ENCODE assay signal across 8 mouse cellular contexts in genomic region chr16:91688619-91689334, GRCm38 (mm10). TPM values are rescaled to one million over a fixed set of nuclear protein-coding genes. Genes with fewer than 3 reads are reported as not detected.
DNase-seq lines count a peak whose midpoint lies in the region; ATAC-seq lines count a peak whose summit lies in the region.

TSS of gene Donson (minus strand) at chr16:91688770.

- under 1% methylated on average over 71 of the region's 71 CpGs for WGBS in intestine, embryonic 16.5 days

- DNase-seq in adrenal gland, adult 8-10 months, result peak; percentile 87
- DNase-seq in embryo, embryonic 11.5 days (ENCODE audit: low read depth, low spot score), result peak; percentile 85
- DNase-seq in gastrocnemius, postnatal 36 days, result peak; percentile 88 to 92
- DNase-seq in left cerebral cortex, postnatal 25 days (ENCODE audit: low spot score in 2 of 2), result peak; percentile 92 to 94
- peak; percentile 91 for DNase-seq in mesoderm, embryonic 11.5 days (ENCODE audit: low read depth, low spot score)
- peak; percentile 93 for DNase-seq in right cerebral cortex, postnatal 25 days
- peak; percentile 84 to 93 for DNase-seq in urinary bladder, postnatal 36 days (ENCODE audit: low spot score in 2 of 2)

- H3K4me1 ChIP-seq in intestine, embryonic 16.5 days (ENCODE audit: control insufficient read depth, insufficient read depth, low read length), result peaks cover 7% of the 10 kb centered on the region

- peak within 1 kb of the TSS; percentile 69 for H3K27ac ChIP-seq in intestine, embryonic 16.5 days (ENCODE audit: low read length)

- no peaks in the 10 kb centered on the region for H3K9me3 ChIP-seq in intestine, embryonic 16.5 days (ENCODE audit: control insufficient read depth, low read length)

- ATAC-seq in intestine, embryonic 16.5 days, result peak; percentile 99

- intact Hi-C loops in gastrocnemius, postnatal 36 days (cut with DNase I), result loop anchor here (5.0 kb wide), 1 partner anchor 41 kb away; the partner anchor contains the start of genes Gart and Son
- intact Hi-C loops in left cerebral cortex, postnatal 25 days (cut with DNase I), result no loop called here

- H3K4me3 ChIP-seq in intestine, embryonic 16.5 days (ENCODE audit: low read length), result peak within 1 kb of the TSS; percentile 90

- H3K9ac ChIP-seq in intestine, embryonic 16.5 days (ENCODE audit: low read depth, low read length), result peak within 1 kb of the TSS; percentile 91

- H3K27me3 ChIP-seq in intestine, embryonic 16.5 days (replicated peaks; ENCODE audit: control insufficient read depth, insufficient read depth, low read length), result no peaks in the 10 kb centered on the region

- peak within 1 kb of the TSS; percentile 97 for H3K4me2 ChIP-seq in intestine, embryonic 16.5 days (ENCODE audit: low read depth, low read length)

- peaks cover 3% of the 10 kb centered on the region; the same call in 1 of the 2 replicates for H3K36me3 ChIP-seq in intestine, embryonic 16.5 days (ENCODE audit: control insufficient read depth, insufficient read depth, low read length)

RNA-seq across cellular contexts. Expression of gene Donson, which starts in this region (rescaled TPM):
- 10 to 100 TPM in 1 of 4 experiments, 1 to 10 TPM in 3; 4.0 to 13.1 (median 7.2) TPM for total RNA-seq in adrenal gland, adult 8-10 months (2022)
- 1 to 10 TPM; 1.2 to 1.5 TPM for total RNA-seq in gastrocnemius, postnatal 36 days (2021)
- polyA plus RNA-seq in intestine, embryonic 16.5 days (2015; fragmentation: Nextera tagmentation; extraction: Ambion mirVana), result 12.0 and 12.2 TPM in 2 replicates
- 10 to 100 TPM; 27.4 to 28.8 TPM for total RNA-seq in left cerebral cortex, postnatal 25 days (2021)

Comparison
In these comparisons a context has a peak if more than half of its experiments do, and no peak if none do; other contexts are left out.
1. Peak in every context shown above with its lines: DNase-seq, ATAC-seq, H3K4me3 ChIP-seq and H3K27ac ChIP-seq.